ENCODE assay signal across 13 mouse cellular contexts in genomic region chr14:72121006-72121405, GRCm38 (mm10).
"Had no signal": no experiment of that assay in that cellular context is flagged by ENCODE, and none has a peak within 500 bp of the region (broad histone marks: within the 10 kb centered on the region; RNA-seq: fewer than 3 reads in every experiment).

No protein-coding gene starts in this region.

- H3K9ac ChIP-seq: limb, embryonic 15.5 days; liver, embryonic 12.5 days; lung, embryonic 14.5 days; midbrain, embryonic 13.5 days had no signal

- DNase-seq: kidney, adult 11 months; kidney, postnatal 36 days; layer of hippocampus, adult 9-11 months; layer of hippocampus, postnatal 36 days; right cerebral cortex, postnatal 4 days; spleen, adult 18-20 months; thymus, adult 18-20 months; thymus, postnatal 14 days had no signal

- H3K4me2 ChIP-seq: limb, embryonic 15.5 days; liver, embryonic 12.5 days; lung, embryonic 14.5 days; midbrain, embryonic 13.5 days had no signal

- H3K27ac ChIP-seq: limb, embryonic 15.5 days; liver, embryonic 12.5 days; macrophage; midbrain, embryonic 13.5 days had no signal

- H3K4me1 ChIP-seq: limb, embryonic 15.5 days; liver, embryonic 12.5 days; midbrain, embryonic 13.5 days had no signal

- H3K27me3 ChIP-seq: limb, embryonic 15.5 days; liver, embryonic 12.5 days; midbrain, embryonic 13.5 days had no signal

- H3K4me3 ChIP-seq: limb, embryonic 15.5 days; liver, embryonic 12.5 days; midbrain, embryonic 13.5 days had no signal

- H3K36me3 ChIP-seq: limb, embryonic 15.5 days; liver, embryonic 12.5 days; midbrain, embryonic 13.5 days had no signal

- ATAC-seq: liver, embryonic 12.5 days; midbrain, embryonic 13.5 days had no signal

- H3K9me3 ChIP-seq: limb, embryonic 15.5 days; liver, embryonic 12.5 days; midbrain, embryonic 13.5 days had no signal
